Mouse (Mus musculus): ENCODE measurements around the gene Rora.

DNA sequence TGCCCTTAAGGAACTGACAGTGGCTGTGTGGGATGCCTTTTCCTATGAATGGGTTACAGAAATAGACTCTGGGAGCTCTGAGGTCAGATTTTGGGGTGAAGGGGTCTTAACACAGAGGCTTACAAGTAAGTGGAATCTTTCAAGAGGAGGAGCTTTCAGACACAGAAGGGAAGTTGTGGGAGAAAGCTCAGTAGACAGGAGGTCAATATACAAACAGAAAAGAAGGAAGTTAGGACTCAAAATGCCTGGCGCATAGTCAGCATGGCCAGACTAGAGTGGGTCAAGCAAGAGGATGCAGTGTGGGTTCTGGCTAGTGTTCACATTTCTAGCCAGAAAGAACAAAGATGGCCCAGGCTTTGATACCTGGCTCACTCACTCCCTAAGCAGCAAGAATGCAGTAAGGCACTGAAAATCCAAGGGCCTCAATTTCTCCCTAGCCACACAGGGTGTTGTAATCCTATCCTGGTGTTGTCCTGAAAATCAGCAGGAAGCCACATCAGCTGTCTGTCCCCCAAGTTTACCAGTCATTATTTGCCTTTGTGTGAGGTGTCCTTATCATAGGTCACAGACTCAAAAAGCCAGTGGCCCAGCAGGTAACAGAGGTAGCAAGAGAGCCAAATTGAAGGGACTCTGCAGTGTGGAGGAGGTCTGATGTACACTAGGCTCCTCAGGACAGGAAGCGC lies 456.2 kb downstream of the Rora start:
- TF ChIP-seq CTCF (IDR thresholded peaks at IDR 0.05; ENCODE audit: borderline replicate concordance, extremely low read depth, insufficient read depth, insufficient read length) (no peak), POLR2A (IDR thresholded peaks at IDR 0.05; ENCODE audit: borderline replicate concordance, extremely low read depth, insufficient read depth, insufficient read length, poor library complexity, severe bottlenecking) (no peak)

Measured in brain, embryonic 14.5 days (tissue).